Mouse (Mus musculus) stomach, postnatal 0 days (tissue): ENCODE results near the gene Cox19. TPM values are rescaled to one million over a fixed set of nuclear protein-coding genes. Genes with fewer than 3 reads are reported as not detected.

Experiments used
- ATAC-seq: fragments of 200-750 bp; cut with Nextera tagmentation; 2 replicates; pipeline ENCODE4 v1.8.0; 2017; ENCODE audit not compliant: low FRiP score, low TSS enrichment
- DNase-seq: peaks from one replicate; pipeline ENCODE4 v3.0.0-alpha.2; 2016; ENCODE audit warnings: low spot score
- H3K27ac ChIP-seq: fragments of 300-500 bp; sonication (generic); replicated peaks from 2 replicates; pipeline ENCODE4 v1.5.1; 2014; ENCODE audit warnings: mild to moderate bottlenecking, control low read depth
- H3K27me3 ChIP-seq: fragments of 300-500 bp; sonication (generic); 2 replicates; pipeline ENCODE4 v1.6.1; 2014; ENCODE audit warnings: low read length; ENCODE audit not compliant: control insufficient read depth, insufficient read depth
- H3K36me3 ChIP-seq: fragments of 300-500 bp; sonication (generic); 2 replicates; pipeline ENCODE4 v1.6.1; 2014; ENCODE audit warnings: low read length, mixed read lengths; ENCODE audit not compliant: control insufficient read depth, insufficient read depth
- H3K4me1 ChIP-seq: fragments of 300-500 bp; sonication (generic); replicated peaks from 2 replicates; pipeline ENCODE4 v1.6.1; 2014; ENCODE audit warnings: antibody characterized with exemption; ENCODE audit not compliant: control insufficient read depth, insufficient read depth
- H3K4me2 ChIP-seq: fragments of 300-500 bp; sonication (generic); replicated peaks from 2 replicates; pipeline ENCODE4 v1.6.1; 2014; ENCODE audit warnings: low read depth, mild to moderate bottlenecking, control low read depth, moderate library complexity
- H3K4me3 ChIP-seq: fragments of 300-500 bp; sonication (generic); 2 replicates; pipeline ENCODE4 v1.5.1; 2014; ENCODE audit warnings: low read depth, low read length, control low read depth
- H3K9ac ChIP-seq: fragments of 300-500 bp; sonication (generic); 2 replicates; pipeline ENCODE4 v1.6.1; 2014; ENCODE audit warnings: mild to moderate bottlenecking, low read length, control low read depth, mixed read lengths
- H3K9me3 ChIP-seq: fragments of 300-500 bp; sonication (generic); 2 replicates; pipeline ENCODE4 v1.6.1; 2016; ENCODE audit warnings: low read length; ENCODE audit not compliant: control insufficient read depth
- CTCF ChIP-seq: IDR thresholded peaks from 2 replicates; pipeline ENCODE4 v1.5.1; 2016; ENCODE audit warnings: antibody characterized with exemption, low read depth, mild to moderate bottlenecking, moderate library complexity
- EP300 ChIP-seq: optimal IDR thresholded peaks from 2 replicates; pipeline ENCODE3; 2016; ENCODE audit warnings: antibody characterized with exemption
- WGBS: fragments of 180-500 bp; shearing (Covaris S2); extraction: QIAGEN DNeasy Blood & Tissue Kit; methylation state at CpG from one replicate; pipeline ENCODE4 v1.1.7; 2014; 5-methylcytosine and 5-hydroxymethylcytosine counted together
- polyA plus RNA-seq: library from polyadenylated mRNA; unstranded; fragments of >200 nt; fragmentation: Nextera tagmentation; extraction: Ambion mirVana; gene quantifications from 2 replicates; pipeline ENCODE4 v1.2.1, GENCODE M21; 2015

Gene Cox19
- polyA plus RNA-seq, 1 experiment from 2014 or later, result 114 TPM

DNA sequence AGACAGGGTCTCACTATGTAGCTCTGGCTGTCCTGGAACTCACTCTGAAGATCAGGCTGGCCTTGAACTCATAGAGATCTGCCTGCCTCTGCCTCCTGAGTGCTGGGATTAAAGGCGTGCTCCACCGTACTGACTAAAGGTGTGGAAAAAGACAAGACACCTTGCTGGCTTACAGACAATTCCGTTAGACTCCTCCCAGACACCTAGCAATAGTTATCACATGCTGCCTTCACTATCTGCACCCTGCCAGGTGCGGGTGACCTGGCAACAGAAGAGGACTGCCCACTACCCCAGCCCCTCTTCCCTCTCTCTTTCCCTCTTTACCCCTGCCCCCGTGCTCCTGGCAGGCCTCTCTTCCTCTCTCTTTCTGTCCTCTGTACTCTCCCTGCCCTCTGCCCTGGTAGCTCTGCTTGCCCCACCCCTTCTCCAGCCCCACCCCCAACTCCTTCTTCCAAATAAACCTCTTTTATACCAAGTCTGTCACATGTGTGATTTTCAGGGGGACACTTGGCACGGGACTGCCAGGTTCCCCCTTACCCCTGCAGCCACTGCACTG, 22.7 kb upstream of the Cox19 start:
- H3K9ac ChIP-seq, result no peak overlapping the region
- WGBS, result 68% methylated on average over 6 of the region's 6 CpGs
- no peaks in the 10 kb centered on the region for H3K27me3 ChIP-seq
- no peak overlapping the region for H3K4me3 ChIP-seq
- peaks cover 5% of the 10 kb centered on the region for H3K4me1 ChIP-seq
- ATAC-seq (no peak), DNase-seq (no peak)
- no peaks in the 10 kb centered on the region for H3K36me3 ChIP-seq
- no peaks in the 10 kb centered on the region for H3K9me3 ChIP-seq
- no peak overlapping the region for H3K27ac ChIP-seq
- no peak overlapping the region for H3K4me2 ChIP-seq
- no peak for TF ChIP-seq CTCF
- no peak for TF ChIP-seq EP300

DNA sequence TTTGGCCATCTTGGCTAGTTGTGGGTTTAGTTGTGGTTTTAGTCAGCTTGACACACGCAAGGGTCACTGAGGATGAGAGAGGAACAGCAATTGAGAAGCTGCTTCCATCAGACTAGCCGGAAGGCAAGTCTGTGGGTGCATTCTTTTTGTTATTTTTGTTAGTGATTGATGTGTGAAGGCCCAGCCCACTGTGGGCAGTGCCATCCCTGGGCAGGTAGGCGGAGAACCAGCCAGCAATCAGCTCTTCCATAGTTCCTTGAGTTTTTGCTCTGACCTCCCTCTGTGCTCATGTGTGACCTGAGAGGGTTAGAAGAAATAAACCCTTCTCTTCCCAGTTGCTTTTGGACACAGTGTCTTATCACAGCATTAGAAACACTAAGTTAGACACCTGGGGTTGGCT, 21.9 kb upstream of the Cox19 start:
- 77% methylated on average over 3 of the region's 3 CpGs for WGBS
- no peak overlapping the region for H3K4me3 ChIP-seq
- H3K27ac ChIP-seq, result no peak overlapping the region

DNA sequence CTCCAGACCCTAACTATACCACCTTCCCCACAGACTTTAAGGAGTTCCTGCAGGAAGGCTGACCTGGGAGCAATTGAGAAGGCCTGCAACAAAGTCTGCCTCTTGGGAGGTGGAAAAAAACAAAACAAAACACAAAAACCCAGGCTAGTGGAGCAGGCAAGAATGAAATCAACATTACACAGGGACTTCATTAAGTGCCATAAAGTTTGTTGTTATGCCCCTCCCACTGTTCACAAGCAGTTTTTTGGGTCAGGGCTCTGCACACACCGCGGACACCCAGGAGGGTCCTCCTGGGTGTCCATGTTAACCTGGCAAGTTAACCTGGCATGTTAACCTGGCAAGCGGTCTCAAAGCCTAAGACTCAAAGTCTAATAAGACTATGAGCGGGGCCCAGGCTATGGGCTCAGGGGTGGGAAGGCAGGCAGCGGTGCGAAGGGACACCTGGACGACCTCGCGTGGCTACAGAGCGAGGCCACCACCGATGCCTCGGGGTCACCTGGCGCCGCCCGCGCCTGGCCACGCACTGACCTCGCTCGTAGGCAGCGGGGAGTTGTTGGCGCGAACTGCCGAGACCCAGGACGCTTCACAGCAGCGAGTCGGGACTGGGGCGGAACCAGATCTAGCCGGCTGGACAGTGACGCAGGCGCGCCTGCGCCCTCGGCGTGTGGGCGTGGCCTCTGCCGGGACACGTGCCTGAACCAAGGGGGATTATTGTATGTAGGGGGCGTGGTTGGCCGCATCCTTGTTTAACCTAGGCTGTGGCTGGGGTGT, 20.6 kb upstream of the Cox19 start:
- DNase-seq (peak; percentile 96), ATAC-seq (peak; percentile 93)
- H3K4me1 ChIP-seq, result peaks cover 3% of the 10 kb centered on the region
- TF ChIP-seq CTCF, result peak; percentile 49
- TF ChIP-seq EP300, result no peak
- under 1% methylated on average over 39 of the region's 39 CpGs for WGBS
- H3K9me3 ChIP-seq, result no peaks in the 10 kb centered on the region
- no peaks in the 10 kb centered on the region for H3K27me3 ChIP-seq
- H3K27ac ChIP-seq, result peak overlapping the region; percentile 84
- no peaks in the 10 kb centered on the region for H3K36me3 ChIP-seq
- peak overlapping the region; percentile 80 for H3K4me2 ChIP-seq
- peak overlapping the region; percentile 87 for H3K9ac ChIP-seq
- H3K4me3 ChIP-seq, result peak overlapping the region; percentile 57

More for the DNA sequence above, 21.9 kb upstream of the Cox19 start:
- DNase-seq (no peak), ATAC-seq (no peak)
- Histone ChIP-seq H3K27me3 (no peaks in the 10 kb centered on the region), H3K9ac (no peak overlapping the region), H3K36me3 (no peaks in the 10 kb centered on the region), H3K4me2 (no peak overlapping the region), H3K4me1 (peaks cover 3% of the 10 kb centered on the region), H3K9me3 (no peaks in the 10 kb centered on the region)
- no peak for TF ChIP-seq CTCF
- TF ChIP-seq EP300, result no peak

DNA sequence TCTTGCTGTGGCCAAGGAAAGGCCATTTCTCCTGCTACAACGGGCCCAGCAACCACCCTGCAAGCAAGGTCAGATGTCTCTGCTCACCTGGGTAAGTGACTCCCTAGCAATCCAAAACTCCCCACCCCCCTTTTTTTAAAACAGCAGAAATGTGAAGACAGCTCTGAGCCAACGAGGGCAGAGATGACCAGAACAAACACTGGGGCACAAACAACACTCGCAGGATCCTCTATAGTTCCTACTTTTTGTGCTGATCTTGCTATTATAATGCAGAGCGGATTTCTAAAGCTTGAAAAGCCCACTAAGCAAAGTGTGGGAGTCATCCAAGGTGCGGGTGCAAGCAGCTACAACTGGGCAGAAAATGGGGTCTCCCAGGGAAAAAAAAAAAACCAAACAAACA, 19.9 kb upstream of the Cox19 start:
- no peak for ATAC-seq
- peak overlapping the region; percentile 80 for H3K4me2 ChIP-seq
- H3K4me3 ChIP-seq, result peak overlapping the region; percentile 57
- peak overlapping the region; percentile 87 for H3K9ac ChIP-seq
- no peaks in the 10 kb centered on the region for H3K9me3 ChIP-seq
- H3K27me3 ChIP-seq, result no peaks in the 10 kb centered on the region
- H3K27ac ChIP-seq, result peak overlapping the region; percentile 84; the same call in 1 of the 2 replicates
- peaks cover 3% of the 10 kb centered on the region for H3K4me1 ChIP-seq
- no peak for TF ChIP-seq CTCF
- no peak for TF ChIP-seq EP300
- no peaks in the 10 kb centered on the region for H3K36me3 ChIP-seq
- DNase-seq, result no peak
- WGBS, result 67% methylated on average over 5 of the region's 5 CpGs

DNA sequence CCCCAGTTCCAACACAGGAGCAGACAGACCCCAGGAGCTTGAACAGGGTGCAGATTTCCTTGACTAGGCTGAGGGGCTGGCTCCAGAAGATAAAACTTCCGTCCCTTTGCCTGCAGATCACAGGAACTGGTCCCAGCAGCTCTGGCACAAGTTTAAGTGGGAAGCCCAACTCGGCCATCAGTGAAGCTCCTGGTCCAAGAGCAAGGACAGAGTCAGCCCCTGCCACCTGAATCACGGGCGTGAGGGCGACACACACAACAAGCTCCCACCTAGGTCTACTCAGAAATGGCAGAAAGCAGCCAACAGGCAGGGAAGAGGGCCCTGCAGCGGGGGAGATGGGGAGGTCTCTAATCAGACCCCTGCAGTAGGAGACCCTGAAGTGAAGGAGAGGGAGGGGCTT, 19.1 kb upstream of the Cox19 start:
- Histone ChIP-seq H3K36me3 (no peaks in the 10 kb centered on the region), H3K4me1 (peaks cover 3% of the 10 kb centered on the region), H3K4me2 (no peak overlapping the region), H3K27me3 (no peaks in the 10 kb centered on the region), H3K9ac (no peak overlapping the region), H3K27ac (no peak overlapping the region), H3K4me3 (no peak overlapping the region), H3K9me3 (no peaks in the 10 kb centered on the region)
- TF ChIP-seq CTCF (no peak), EP300 (no peak)
- no peak for DNase-seq
- WGBS, result 91% methylated on average over 6 of the region's 6 CpGs
- ATAC-seq, result no peak
